Mouse (Mus musculus): ENCODE data around the gene Gm3411.
"Not testable (repeated sequence)": the region's sequence is repeated elsewhere in the genome, so short reads cannot be mapped to it uniquely, and the experiment has no call there.

Gm3411 gene

GRCm38 (mm10) chr14:6286931-6287715 is at the start of gene Gm3411:
Gene Gm3411 (minus strand): TSS chr14:6287250.
- DNase-seq = peak; percentile 0 to 1

GRCm38 (mm10) chr14:6304743-6305142 is 17.7 kb upstream of the Gm3411 start, which contains the start of gene Gm21103:
Gene Gm21103 (minus strand): TSS chr14:6304843.
- not testable (repeated sequence) for DNase-seq

- DNase-seq = not testable (repeated sequence)
Observed at GRCm38 (mm10) chr14:6219192-6219591, 67.9 kb downstream of the Gm3411 start, which contains the start of gene Gm21560. Gene Gm21560 (minus strand): TSS chr14:6219292.
